Mouse (Mus musculus): Measurements from ENCODE around the gene Ldlr.
"Not testable (repeated sequence)": the region's sequence is repeated elsewhere in the genome, so short reads cannot be mapped to it uniquely, and the experiment has no call there.

The Ldlr gene

GRCm38 (mm10) chr9:21723377-21724146 is at the start of gene Ldlr:
Gene Ldlr, plus strand, starts transcription at chr9:21723483.
- in situ Hi-C loops (cut with MboI; ENCODE audit: low pct_unique_long_range_greater_than_20kb in 1 of 2, low sequenced_read_pairs in 2 of 2, unreplicated experiment in 1 of 2), result no loop called here

- in situ Hi-C loops (cut with MboI; ENCODE audit: low pct_unique_long_range_greater_than_20kb in 1 of 2, low sequenced_read_pairs in 2 of 2, unreplicated experiment in 1 of 2), result no loop called here
Observed at GRCm38 (mm10) chr9:21677706-21678105, 45.6 kb upstream of the Ldlr start.

- in situ Hi-C loops (cut with MboI; ENCODE audit: low pct_unique_long_range_greater_than_20kb in 1 of 2, low sequenced_read_pairs in 2 of 2, unreplicated experiment in 1 of 2), result loop anchor here in 1 of 2 experiments (5.0 kb wide), 1 partner anchor 43 kb away; no protein-coding TSS in a partner anchor
Observed at GRCm38 (mm10) chr9:21680448-21680847, 42.8 kb upstream of the Ldlr start.

- in situ Hi-C loops (cut with MboI; ENCODE audit: low pct_unique_long_range_greater_than_20kb in 1 of 2, low sequenced_read_pairs in 2 of 2, unreplicated experiment in 1 of 2), result loop anchor here in 1 of 2 experiments (5.0 kb wide), 1 partner anchor 46 kb away; no protein-coding TSS in a partner anchor
Observed at GRCm38 (mm10) chr9:21682827-21683226, 40.5 kb upstream of the Ldlr start.

GRCm38 (mm10) chr9:21683897-21684296 is 39.4 kb upstream of the Ldlr start:
- in situ Hi-C loops (cut with MboI; ENCODE audit: low pct_unique_long_range_greater_than_20kb in 1 of 2, low sequenced_read_pairs in 2 of 2, unreplicated experiment in 1 of 2), result loop anchor here in 1 of 2 experiments (5.0 kb wide), 1 partner anchor 47 kb away; no protein-coding TSS in a partner anchor

- in situ Hi-C loops (cut with MboI; ENCODE audit: low pct_unique_long_range_greater_than_20kb in 1 of 2, low sequenced_read_pairs in 2 of 2, unreplicated experiment in 1 of 2), result no loop called here
Observed at GRCm38 (mm10) chr9:21688554-21688953, 34.7 kb upstream of the Ldlr start.

- in situ Hi-C loops (cut with MboI; ENCODE audit: low pct_unique_long_range_greater_than_20kb in 1 of 2, low sequenced_read_pairs in 2 of 2, unreplicated experiment in 1 of 2), result no loop called here
Observed at GRCm38 (mm10) chr9:21690031-21690430, 33.3 kb upstream of the Ldlr start.

GRCm38 (mm10) chr9:21691862-21692261 is 31.4 kb upstream of the Ldlr start:
- in situ Hi-C loops (cut with MboI; ENCODE audit: low pct_unique_long_range_greater_than_20kb in 1 of 2, low sequenced_read_pairs in 2 of 2, unreplicated experiment in 1 of 2), result no loop called here

- in situ Hi-C loops (cut with MboI; ENCODE audit: low pct_unique_long_range_greater_than_20kb in 1 of 2, low sequenced_read_pairs in 2 of 2, unreplicated experiment in 1 of 2), result no loop called here
Observed at GRCm38 (mm10) chr9:21692491-21692890, 30.8 kb upstream of the Ldlr start.

GRCm38 (mm10) chr9:21694071-21694470 is 29.2 kb upstream of the Ldlr start:
- in situ Hi-C loops (cut with MboI; ENCODE audit: low pct_unique_long_range_greater_than_20kb in 1 of 2, low sequenced_read_pairs in 2 of 2, unreplicated experiment in 1 of 2), result no loop called here

GRCm38 (mm10) chr9:21695229-21695792 is 28.0 kb upstream of the Ldlr start:
- in situ Hi-C loops (cut with MboI; ENCODE audit: low pct_unique_long_range_greater_than_20kb in 1 of 2, low sequenced_read_pairs in 2 of 2, unreplicated experiment in 1 of 2), result no loop called here

- in situ Hi-C loops (cut with MboI; ENCODE audit: low pct_unique_long_range_greater_than_20kb in 1 of 2, low sequenced_read_pairs in 2 of 2, unreplicated experiment in 1 of 2), result no loop called here
Observed at GRCm38 (mm10) chr9:21697121-21697520, 26.2 kb upstream of the Ldlr start.

- in situ Hi-C loops (cut with MboI; ENCODE audit: low pct_unique_long_range_greater_than_20kb in 1 of 2, low sequenced_read_pairs in 2 of 2, unreplicated experiment in 1 of 2), result not testable (repeated sequence)
Observed at GRCm38 (mm10) chr9:21699280-21699679, 24.0 kb upstream of the Ldlr start.

- in situ Hi-C loops (cut with MboI; ENCODE audit: low pct_unique_long_range_greater_than_20kb in 1 of 2, low sequenced_read_pairs in 2 of 2, unreplicated experiment in 1 of 2), result no loop called here
Observed at GRCm38 (mm10) chr9:21701091-21701490, 22.2 kb upstream of the Ldlr start.

GRCm38 (mm10) chr9:21703494-21703893 is 19.8 kb upstream of the Ldlr start:
- in situ Hi-C loops (cut with MboI; ENCODE audit: low pct_unique_long_range_greater_than_20kb in 1 of 2, low sequenced_read_pairs in 2 of 2, unreplicated experiment in 1 of 2), result no loop called here

GRCm38 (mm10) chr9:21706085-21706484 is 17.2 kb upstream of the Ldlr start:
- in situ Hi-C loops (cut with MboI; ENCODE audit: low pct_unique_long_range_greater_than_20kb in 1 of 2, low sequenced_read_pairs in 2 of 2, unreplicated experiment in 1 of 2), result no loop called here

- in situ Hi-C loops (cut with MboI; ENCODE audit: low pct_unique_long_range_greater_than_20kb in 1 of 2, low sequenced_read_pairs in 2 of 2, unreplicated experiment in 1 of 2), result no loop called here
Observed at GRCm38 (mm10) chr9:21706586-21707265, 16.6 kb upstream of the Ldlr start.

GRCm38 (mm10) chr9:21709340-21709739 is 13.9 kb upstream of the Ldlr start:
- in situ Hi-C loops (cut with MboI; ENCODE audit: low pct_unique_long_range_greater_than_20kb in 1 of 2, low sequenced_read_pairs in 2 of 2, unreplicated experiment in 1 of 2), result no loop called here

- in situ Hi-C loops (cut with MboI; ENCODE audit: low pct_unique_long_range_greater_than_20kb in 1 of 2, low sequenced_read_pairs in 2 of 2, unreplicated experiment in 1 of 2), result no loop called here
Observed at GRCm38 (mm10) chr9:21715298-21715697, 8.0 kb upstream of the Ldlr start.

All from mouse embryonic stem cell (cell line).